Mouse (Mus musculus) forebrain, postnatal 0 days (tissue): Measurements from ENCODE around the gene Osbpl6. TPM values are rescaled to one million over a fixed set of nuclear protein-coding genes. Genes with fewer than 3 reads are reported as not detected.

Source experiments
- ATAC-seq: fragments of 200-750 bp; cut with Nextera tagmentation; 2 replicates; pipeline ENCODE4 v1.8.0; 2017; ENCODE audit warnings: mild to moderate bottlenecking, moderate library complexity
- DNase-seq: peaks from one replicate; pipeline ENCODE4 v3.0.0-alpha.2; 2015
- H3K27ac ChIP-seq: fragments of 300-500 bp; sonication (generic); 2 replicates; pipeline ENCODE4 v1.5.1; 2014; ENCODE audit warnings: low read depth, mild to moderate bottlenecking, antibody characterized with exemption, low read length, moderate library complexity, mixed read lengths
- H3K27me3 ChIP-seq: fragments of 300-500 bp; sonication (generic); 2 replicates; pipeline ENCODE4 v1.6.1; 2014; ENCODE audit warnings: mild to moderate bottlenecking, low read length, mixed read lengths; ENCODE audit not compliant: insufficient read depth
- H3K36me3 ChIP-seq: fragments of 300-500 bp; sonication (generic); 2 replicates; pipeline ENCODE4 v1.6.1; 2014; ENCODE audit warnings: mild to moderate bottlenecking, moderate library complexity; ENCODE audit not compliant: insufficient read depth
- H3K4me1 ChIP-seq: fragments of 300-500 bp; sonication (generic); 2 replicates; pipeline ENCODE4 v1.6.1; 2014; ENCODE audit warnings: antibody characterized with exemption; ENCODE audit not compliant: insufficient read depth
- H3K4me2 ChIP-seq: fragments of 300-500 bp; sonication (generic); 2 replicates; pipeline ENCODE4 v1.6.1; 2014; ENCODE audit warnings: low read depth, mild to moderate bottlenecking, moderate library complexity
- H3K4me3 ChIP-seq: fragments of 300-500 bp; sonication (generic); 2 replicates; pipeline ENCODE4 v1.5.1; 2014; ENCODE audit warnings: low read depth, low read length, mixed read lengths
- H3K9ac ChIP-seq: fragments of 300-500 bp; sonication (generic); 2 replicates; pipeline ENCODE4 v1.6.1; 2014; ENCODE audit warnings: mild to moderate bottlenecking
- H3K9me3 ChIP-seq: fragments of 300-500 bp; sonication (generic); 2 replicates; pipeline ENCODE4 v1.6.1; 2016; ENCODE audit warnings: low read length
- CTCF ChIP-seq: sonication (generic); IDR thresholded peaks from 2 replicates; pipeline ENCODE4 v1.5.1; 2016; ENCODE audit warnings: antibody characterized with exemption, control low read depth, low read depth
- WGBS: fragments of 180-500 bp; shearing (Covaris S2); extraction: QIAGEN DNeasy Blood & Tissue Kit; methylation state at CpG from one replicate; pipeline ENCODE4 v1.1.7; 2014; 5-methylcytosine and 5-hydroxymethylcytosine counted together
- microRNA-seq, 2 experiments: library from miRNA; unstranded; fragments of <30 nt; microRNA quantifications; one replicate each; pipeline ENCODE4; 2016
- polyA plus RNA-seq: library from polyadenylated mRNA; unstranded; fragments of >200 nt; fragmentation: Nextera tagmentation; extraction: Ambion mirVana; gene quantifications from 2 replicates; pipeline ENCODE4 v1.2.1, GENCODE M21; 2015
- total RNA-seq: library from RNA; depleted of rRNA; stranded (reverse); fragments of >200 nt; gene quantifications from 2 replicates; pipeline ENCODE4 v1.2.3, GENCODE M21; 2014; rRNA removed

The Osbpl6 gene
- total and polyA plus RNA-seq, 2 experiments from 2014 or later = 17.1 to 19.5 TPM

- no peaks in the 10 kb centered on the region for H3K27me3 ChIP-seq
- no peaks in the 10 kb centered on the region for H3K4me1 ChIP-seq
- no peak overlapping the region for H3K9ac ChIP-seq
- ATAC-seq = no peak
- H3K27ac ChIP-seq = no peak overlapping the region
- no peak for DNase-seq
- peaks cover 70% of the 10 kb centered on the region for H3K36me3 ChIP-seq
- no peak for TF ChIP-seq CTCF
- WGBS = 96% methylated on average over 12 of the region's 12 CpGs
- H3K9me3 ChIP-seq = no peaks in the 10 kb centered on the region
- no peak overlapping the region for H3K4me2 ChIP-seq
- no peak overlapping the region for H3K4me3 ChIP-seq
Measured at GRCm38 (mm10) chr2:76630293-76630692, 224.0 kb downstream of the Osbpl6 start.

DNA sequence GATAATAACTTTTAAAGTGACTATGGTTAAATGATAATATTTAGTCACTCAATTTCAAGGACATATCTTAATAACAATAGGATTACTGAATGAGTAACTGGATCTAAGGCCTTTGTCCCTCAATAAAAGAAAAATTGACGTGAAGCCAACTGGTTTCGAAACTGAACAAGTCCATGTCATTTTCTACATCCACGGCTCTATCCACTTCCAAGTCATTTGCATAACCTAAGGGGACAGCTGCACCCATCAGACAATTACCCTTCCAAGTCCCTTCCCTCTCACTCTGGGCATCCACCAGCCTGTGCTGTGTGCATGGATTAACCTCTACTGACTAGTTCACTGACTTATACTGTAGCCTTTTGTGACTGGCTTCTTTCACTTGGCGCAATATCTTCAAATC lies 225.3 kb downstream of the Osbpl6 start:
- no peak for DNase-seq
- no peak for ATAC-seq
- Histone ChIP-seq H3K4me2 (no peak overlapping the region), H3K9ac (no peak overlapping the region), H3K9me3 (no peaks in the 10 kb centered on the region), H3K4me3 (no peak overlapping the region), H3K36me3 (peaks cover 73% of the 10 kb centered on the region), H3K4me1 (no peaks in the 10 kb centered on the region), H3K27ac (no peak overlapping the region), H3K27me3 (no peaks in the 10 kb centered on the region)
- TF ChIP-seq CTCF = no peak
- WGBS = 63% methylated on average over 4 of the region's 4 CpGs

GRCm38 (mm10) chr2:76639637-76640036 lies 233.3 kb downstream of the Osbpl6 start:
- no peak for TF ChIP-seq CTCF
- H3K4me3 ChIP-seq = no peak overlapping the region
- ATAC-seq = no peak
- H3K27ac ChIP-seq = no peak overlapping the region
- H3K27me3 ChIP-seq = no peaks in the 10 kb centered on the region
- H3K36me3 ChIP-seq = peaks cover 57% of the 10 kb centered on the region
- 94% methylated on average over 2 of the region's 2 CpGs for WGBS
- H3K4me2 ChIP-seq = no peak overlapping the region
- H3K9me3 ChIP-seq = no peaks in the 10 kb centered on the region
- no peak for DNase-seq
- no peaks in the 10 kb centered on the region for H3K4me1 ChIP-seq
- H3K9ac ChIP-seq = no peak overlapping the region

GRCm38 (mm10) chr2:76643801-76644200 lies 237.5 kb downstream of the Osbpl6 start:
- no peak for TF ChIP-seq CTCF
- Histone ChIP-seq H3K9me3 (no peaks in the 10 kb centered on the region), H3K27me3 (no peaks in the 10 kb centered on the region), H3K4me3 (no peak overlapping the region), H3K27ac (no peak overlapping the region), H3K9ac (no peak overlapping the region), H3K4me2 (no peak overlapping the region), H3K36me3 (peaks cover 28% of the 10 kb centered on the region), H3K4me1 (peaks cover under 1% of the 10 kb centered on the region; the same call in 1 of the 2 replicates)
- DNase-seq = no peak
- no peak for ATAC-seq

GRCm38 (mm10) chr2:76647441-76647869 lies 241.1 kb downstream of the Osbpl6 start:
- 2% methylated on average over 27 of the region's 32 CpGs for WGBS
- Histone ChIP-seq H3K36me3 (peaks cover 8% of the 10 kb centered on the region), H3K4me1 (peaks cover 3% of the 10 kb centered on the region; the same call in 1 of the 2 replicates), H3K9me3 (no peaks in the 10 kb centered on the region), H3K27ac (peak overlapping the region; percentile 82), H3K9ac (peak overlapping the region; percentile 80), H3K4me2 (peak overlapping the region; percentile 71), H3K27me3 (no peaks in the 10 kb centered on the region), H3K4me3 (peak overlapping the region; percentile 67)
- peak; percentile 30 for ATAC-seq
- no peak for DNase-seq
- TF ChIP-seq CTCF = no peak

- H3K27ac ChIP-seq = peak within 1 kb of the TSS; percentile 82
- WGBS = 5% methylated on average over 37 of the region's 42 CpGs
- TF ChIP-seq CTCF = peak; percentile 4; the same call in 1 of the 2 replicates
- no peaks in the 10 kb centered on the region for H3K27me3 ChIP-seq
- H3K4me1 ChIP-seq = peaks cover 3% of the 10 kb centered on the region; the same call in 1 of the 2 replicates
- H3K4me2 ChIP-seq = peak within 1 kb of the TSS; percentile 71
- no peaks in the 10 kb centered on the region for H3K9me3 ChIP-seq
- H3K36me3 ChIP-seq = peaks cover 6% of the 10 kb centered on the region; the same call in 1 of the 2 replicates
- peak within 1 kb of the TSS; percentile 67 for H3K4me3 ChIP-seq
- peak; percentile 97 for ATAC-seq
- H3K9ac ChIP-seq = peak within 1 kb of the TSS; percentile 80
- DNase-seq = peak; percentile 98
Measured at GRCm38 (mm10) chr2:76647883-76648570, 241.7 kb downstream of the Osbpl6 start, which contains the start of the genes Prkra and Pjvk. TSS of gene Prkra (minus strand) at chr2:76648015. TSS of gene Pjvk (plus strand) at chr2:76648476.

DNA sequence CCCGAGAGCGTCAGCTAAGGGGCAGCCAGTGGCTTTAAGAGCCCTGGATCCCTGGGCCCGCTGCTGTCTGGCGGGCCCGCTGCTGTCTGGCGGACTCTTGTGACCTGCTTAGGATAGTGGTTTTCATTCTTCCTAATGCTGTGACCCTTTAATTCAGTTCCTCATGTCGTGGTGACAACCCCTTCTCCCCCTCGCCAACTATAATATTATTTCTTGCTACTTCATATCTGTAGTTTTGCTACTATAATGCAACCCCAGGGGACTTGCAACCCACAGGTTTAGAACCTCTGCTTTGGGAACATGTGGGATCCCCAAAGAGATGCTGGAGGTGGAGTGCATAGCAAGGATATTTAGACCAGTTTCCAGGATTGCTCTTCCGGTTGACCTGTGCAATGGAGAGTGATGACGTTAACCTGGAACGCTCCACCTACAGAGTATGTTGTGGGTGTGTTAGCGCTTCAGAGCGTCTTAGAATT lies 242.4 kb downstream of the Osbpl6 start:
- Histone ChIP-seq H3K9ac (peak overlapping the region; percentile 80), H3K4me2 (peak overlapping the region; percentile 71), H3K27me3 (no peaks in the 10 kb centered on the region), H3K4me1 (peaks cover 3% of the 10 kb centered on the region; the same call in 1 of the 2 replicates), H3K27ac (peak overlapping the region; percentile 82), H3K9me3 (no peaks in the 10 kb centered on the region), H3K4me3 (peak overlapping the region; percentile 67), H3K36me3 (peaks cover 6% of the 10 kb centered on the region; the same call in 1 of the 2 replicates)
- TF ChIP-seq CTCF = no peak
- DNase-seq = no peak
- 30% methylated on average over 13 of the region's 13 CpGs for WGBS
- peak; percentile 10; the same call in 1 of the 2 replicates for ATAC-seq

Small RNAs within 50 kb of the gene (microRNA-seq; reads per million reads assigned to microRNA genes)
- 0 reads per million in 2 experiments for gene Gm23164

Other genes starting within 250 kb of the Osbpl6 start
- 0.86 and 1.2 TPM in 2 replicates for gene Pde11a, start 67.7 kb upstream of the Osbpl6 start, total RNA-seq
- 0.43 and 1.0 TPM in 2 replicates for gene Pde11a, start 67.7 kb upstream of the Osbpl6 start, polyA plus RNA-seq
- gene Cyct, start 46.1 kb upstream of the Osbpl6 start, total RNA-seq = not detected in 2 replicates
- gene Cyct, start 46.1 kb upstream of the Osbpl6 start, polyA plus RNA-seq = 0.34 TPM in 1 of 2 replicates, not detected in the other
- gene Rbm45, start 36.5 kb upstream of the Osbpl6 start, total RNA-seq = 44.9 and 50.1 TPM in 2 replicates
- 17.1 TPM in 2 replicates for gene Rbm45, start 36.5 kb upstream of the Osbpl6 start, polyA plus RNA-seq
- gene Prkra, start 241.5 kb downstream of the Osbpl6 start, total RNA-seq = 113 and 123 TPM in 2 replicates
- 97.5 and 101 TPM in 2 replicates for gene Prkra, start 241.5 kb downstream of the Osbpl6 start, polyA plus RNA-seq
- gene Pjvk, start 242.0 kb downstream of the Osbpl6 start, total RNA-seq = 0.23 TPM in 1 of 2 replicates, not detected in the other
- gene Pjvk, start 242.0 kb downstream of the Osbpl6 start, polyA plus RNA-seq = 0.33 and 0.62 TPM in 2 replicates